Mouse (Mus musculus) fat pad, adult 2 months (tissue): Measurements from ENCODE around the gene Gm15155.
"Not testable (repeated sequence)": the region's sequence is repeated elsewhere in the genome, so short reads cannot be mapped to it uniquely, and the experiment has no call there.

Source experiments
- DNase-seq: peaks from one replicate; pipeline ENCODE4 v3.0.0-alpha.2; 2011; ENCODE audit warnings: low read depth, low spot score; ENCODE audit errors: extremely low read depth

The Gm15155 gene

DNA sequence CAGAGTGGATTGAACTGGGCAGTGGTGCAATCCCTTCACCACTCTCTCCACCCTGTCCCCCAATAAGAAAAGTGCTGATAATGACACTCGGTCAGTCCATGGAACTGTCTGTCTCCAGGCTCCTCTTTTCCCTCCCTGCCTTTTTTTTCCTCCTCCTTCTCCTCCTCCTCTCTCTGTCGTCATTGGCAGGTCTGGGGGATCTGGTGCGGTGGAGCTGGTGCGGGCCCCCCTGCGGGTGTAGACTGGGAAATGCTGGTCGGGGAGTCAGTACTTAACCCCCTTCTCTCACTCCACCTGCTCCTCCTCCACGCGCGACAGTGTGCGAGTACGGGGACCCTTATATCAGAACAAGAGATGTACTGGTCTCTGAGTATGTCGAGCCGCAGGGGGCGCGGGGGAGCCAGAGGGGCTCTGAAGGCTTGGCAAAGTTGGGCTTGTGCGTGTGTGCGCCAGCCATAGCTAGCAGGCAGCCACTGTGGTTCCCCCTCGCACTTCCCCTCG lies at the start of gene Gm15155:
Gm15155 (plus strand) TSS at position 401 of the 501 bp plus-strand sequence.
- DNase-seq, result no peak

DNA sequence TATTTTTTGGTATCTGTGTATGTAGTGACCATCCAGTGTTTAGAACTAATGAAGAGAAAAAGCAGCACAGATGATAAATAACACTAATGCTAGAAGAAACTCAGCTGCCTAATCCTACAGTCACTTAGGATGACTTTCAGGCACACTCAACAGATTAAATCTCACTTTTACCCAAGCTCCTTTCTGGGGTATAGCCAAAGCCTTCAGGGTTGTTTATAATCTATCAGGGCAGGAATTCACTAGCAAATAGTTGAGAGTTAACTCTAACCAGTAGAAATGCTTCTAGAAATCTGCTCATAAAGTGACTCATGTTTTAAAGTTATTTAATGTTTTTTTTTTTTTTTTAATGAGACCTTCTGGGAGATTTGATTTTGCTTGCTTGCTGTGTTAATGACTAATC lies 44.8 kb upstream of the Gm15155 start:
- no peak for DNase-seq

DNA sequence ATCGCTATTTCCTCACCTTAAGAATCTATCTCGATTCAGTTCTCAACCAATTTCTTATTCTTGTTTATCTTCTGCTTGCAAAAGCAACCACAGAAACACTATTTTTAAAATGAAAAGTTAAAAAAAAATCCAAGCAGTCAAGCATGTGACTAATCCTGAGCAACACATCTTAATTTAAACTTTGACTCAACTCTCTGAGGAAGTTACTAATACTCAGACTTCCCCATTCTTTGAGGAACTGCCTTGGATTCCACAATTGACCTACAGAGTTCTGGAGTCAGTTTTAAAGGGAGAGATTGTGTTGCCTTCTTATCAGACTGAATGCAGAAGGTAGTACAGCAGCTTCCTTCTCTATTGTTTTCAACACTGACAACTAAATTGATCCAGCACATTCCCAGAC lies 40.0 kb upstream of the Gm15155 start:
- no peak for DNase-seq

- no peak for DNase-seq
Observed at GRCm38 (mm10) chrX:155591490-155591889, 33.1 kb upstream of the Gm15155 start.

DNA sequence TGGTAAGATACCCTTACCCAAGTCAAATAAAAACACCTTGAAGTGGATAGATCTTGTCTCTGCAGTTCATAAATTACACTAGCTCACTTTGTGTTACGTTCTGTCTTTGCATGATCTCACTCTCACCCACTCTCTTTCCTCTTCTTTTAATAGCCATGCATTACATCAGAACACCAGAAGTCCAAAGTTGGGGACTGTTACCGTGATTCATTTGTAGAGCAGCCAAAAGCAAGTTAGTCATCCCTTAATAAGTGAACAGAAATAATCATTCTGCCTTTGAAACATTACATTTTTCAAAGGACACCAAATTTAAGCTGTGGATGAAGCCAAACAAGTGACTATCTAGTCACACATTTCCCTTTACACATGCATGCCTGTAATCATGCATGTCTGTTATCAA lies 32.1 kb upstream of the Gm15155 start:
- DNase-seq, result no peak

- DNase-seq, result no peak
Observed at GRCm38 (mm10) chrX:155594685-155595084, 29.9 kb upstream of the Gm15155 start.

DNA sequence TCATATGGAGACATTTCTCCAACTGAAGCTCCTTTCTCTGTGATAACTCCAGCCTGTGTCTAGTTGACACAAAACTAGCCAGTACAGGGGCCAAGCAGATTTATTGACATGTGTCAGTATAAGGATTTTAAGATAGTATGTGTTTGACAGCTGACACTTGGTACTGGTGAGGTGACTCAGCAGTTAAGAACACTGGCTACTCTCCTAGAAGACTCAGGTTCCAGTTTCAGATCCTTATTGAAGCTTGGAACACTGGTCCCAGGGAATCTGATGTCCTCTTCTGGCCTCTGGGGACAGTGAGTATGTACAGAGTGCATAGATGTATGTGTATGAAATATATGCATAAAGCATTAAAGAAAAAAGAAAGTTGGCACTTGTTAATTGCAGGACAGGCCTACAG lies 28.2 kb upstream of the Gm15155 start:
- DNase-seq, result no peak

- no peak for DNase-seq
Observed at GRCm38 (mm10) chrX:155601196-155601595, 23.3 kb upstream of the Gm15155 start.

GRCm38 (mm10) chrX:155622527-155622926 lies 2.0 kb upstream of the Gm15155 start:
- no peak for DNase-seq

GRCm38 (mm10) chrX:155622961-155623599 lies 1.5 kb upstream of the Gm15155 start:
- DNase-seq, result no peak

DNA sequence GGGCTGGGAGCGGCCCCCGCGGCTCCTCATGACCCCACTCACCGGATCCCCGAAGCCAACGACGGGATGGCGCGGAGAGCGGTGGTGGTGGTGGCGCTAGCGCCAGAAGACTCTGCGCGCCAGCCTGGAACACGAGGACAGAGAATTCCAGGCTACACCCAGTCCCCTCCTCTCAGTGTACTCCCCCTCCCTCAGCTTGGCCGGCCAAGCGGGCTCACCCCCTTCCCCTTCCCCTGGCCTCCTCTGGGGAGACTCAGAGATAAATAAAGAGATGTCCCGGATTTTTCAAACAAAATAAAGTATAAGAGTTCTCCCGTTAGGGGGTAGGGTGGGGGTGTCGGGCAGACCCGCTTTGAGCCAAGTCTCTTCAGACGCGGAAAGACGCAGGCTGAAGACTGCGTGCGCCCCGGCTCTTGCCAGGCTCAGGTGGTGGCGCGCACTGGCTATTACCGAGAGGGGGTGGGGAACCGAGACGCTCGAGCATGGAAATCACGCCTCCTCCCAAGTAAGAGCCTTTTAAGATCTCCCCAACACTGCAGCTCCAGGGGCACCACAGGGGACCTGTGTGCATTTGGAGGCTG lies 750 bp upstream of the Gm15155 start, which contains the start of gene Ptchd1:
Ptchd1 (minus strand) TSS at position 114 of the 581 bp plus-strand sequence.
- DNase-seq, result no peak

DNA sequence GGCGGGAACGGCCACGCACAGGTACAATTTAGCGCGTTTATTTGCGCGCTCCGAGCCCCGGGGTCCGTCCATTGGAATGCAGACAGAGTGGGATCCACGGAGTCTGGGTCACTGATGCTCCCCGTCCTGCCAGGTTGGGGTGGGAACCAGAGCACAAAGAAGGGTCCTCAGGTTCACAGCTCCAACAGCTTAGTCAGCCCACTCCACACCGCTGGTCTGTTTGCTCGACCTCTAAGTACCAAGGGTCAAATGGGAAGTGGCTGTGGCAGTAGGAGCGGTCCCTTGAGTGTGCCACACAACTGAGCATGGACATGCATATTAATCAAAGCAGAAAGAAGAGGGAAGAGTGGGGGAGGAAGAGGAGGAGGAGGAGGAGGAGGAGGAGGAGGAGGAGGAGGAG lies 354 bp downstream of the Gm15155 start:
- no peak for DNase-seq

- DNase-seq, result no peak
Observed at GRCm38 (mm10) chrX:155625671-155626196, 1.2 kb downstream of the Gm15155 start.

DNA sequence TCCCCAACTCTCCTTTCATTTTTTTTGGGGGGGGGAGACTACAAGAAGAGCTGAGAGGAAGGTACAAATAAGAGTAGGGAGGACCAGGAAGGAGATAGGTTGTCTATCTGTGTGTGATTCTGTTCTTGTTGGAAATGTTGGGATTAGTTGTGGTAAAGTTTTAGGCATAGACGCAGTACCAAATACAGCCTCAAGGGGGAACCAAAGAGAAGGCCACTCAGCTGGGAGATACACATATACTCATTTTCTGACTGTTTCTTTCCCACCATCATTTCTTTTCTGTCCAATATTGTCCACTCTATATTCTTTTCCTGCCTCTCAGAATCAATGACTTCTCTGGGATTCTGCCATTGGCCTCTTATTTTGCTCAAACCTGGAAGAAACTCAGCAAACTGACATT lies 19.4 kb downstream of the Gm15155 start:
- DNase-seq, result no peak

GRCm38 (mm10) chrX:155645975-155646374 lies 21.4 kb downstream of the Gm15155 start:
- no peak for DNase-seq

- DNase-seq, result no peak
Observed at GRCm38 (mm10) chrX:155657971-155658370, 33.4 kb downstream of the Gm15155 start.

DNA sequence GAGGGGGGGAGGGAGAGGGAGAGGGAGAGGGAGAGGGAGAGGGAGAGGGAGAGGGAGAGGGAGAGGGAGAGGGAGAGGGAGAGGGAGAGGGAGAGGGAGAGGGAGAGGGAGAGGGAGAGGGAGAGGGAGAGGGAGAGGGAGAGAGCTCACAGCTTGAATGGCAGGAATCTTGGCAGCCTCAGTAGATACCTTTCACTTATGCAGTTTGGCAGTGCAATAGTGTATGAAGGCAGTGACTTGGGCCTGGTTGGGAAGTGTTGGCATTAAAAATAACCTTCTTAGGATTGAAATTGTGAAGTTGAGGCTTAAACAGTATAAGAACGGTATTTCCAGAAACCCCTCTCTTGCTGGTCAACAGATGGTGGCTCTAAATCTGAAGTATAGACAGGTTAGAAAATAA lies 65.9 kb downstream of the Gm15155 start:
- not testable (repeated sequence) for DNase-seq

- no peak for DNase-seq
Observed at GRCm38 (mm10) chrX:155724157-155724556, 99.6 kb downstream of the Gm15155 start.

- no peak for DNase-seq
Observed at GRCm38 (mm10) chrX:155728387-155728786, 103.8 kb downstream of the Gm15155 start.

DNA sequence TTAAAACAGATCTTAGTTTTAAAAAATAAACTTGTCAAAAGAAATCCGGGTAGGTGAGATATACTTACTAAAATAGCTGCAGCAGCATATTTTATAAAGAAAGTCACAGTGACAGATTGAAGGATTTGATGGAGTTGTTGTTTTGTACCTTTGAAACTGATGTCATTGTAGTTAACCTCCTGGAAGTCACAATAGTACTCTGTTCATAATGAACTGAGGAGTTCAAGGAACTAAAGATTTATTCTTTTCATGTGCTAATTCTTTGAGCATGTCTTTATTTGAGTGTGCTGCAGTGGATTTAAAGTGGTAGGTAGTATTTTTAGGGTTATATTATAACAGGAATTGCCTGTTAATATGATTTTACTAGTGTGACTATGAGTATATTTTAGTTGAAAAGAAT lies 263.6 kb downstream of the Gm15155 start:
- no peak for DNase-seq

DNA sequence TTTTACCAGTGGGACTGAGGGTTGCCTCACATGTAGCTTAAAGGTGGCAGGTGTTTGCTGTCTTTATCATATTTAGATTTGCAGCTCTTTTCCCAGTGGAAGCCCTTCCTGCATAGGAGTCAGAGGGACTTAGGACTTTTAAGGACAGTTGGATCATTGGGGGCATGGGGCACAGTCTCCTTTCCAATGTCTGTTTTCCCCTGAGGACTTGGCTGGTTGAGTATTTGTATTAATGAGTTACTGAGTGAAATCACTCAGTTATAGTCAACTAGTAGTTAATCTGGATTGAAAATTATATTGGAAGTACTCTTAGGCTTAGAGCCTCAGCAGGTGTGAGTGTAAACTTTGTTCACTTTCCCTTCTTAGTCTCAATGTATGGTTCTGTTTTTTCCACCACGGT lies 275.5 kb downstream of the Gm15155 start:
- no peak for DNase-seq

- no peak for DNase-seq
Observed at GRCm38 (mm10) chrX:155901742-155902141, 277.2 kb downstream of the Gm15155 start.
